Mouse (Mus musculus): ENCODE results near the gene Trf. TPM values are rescaled to one million over a fixed set of nuclear protein-coding genes. Genes with fewer than 3 reads are reported as not detected.

The Trf gene
- 133 and 316 TPM in 2 replicates for polyA plus RNA-seq (2015; fragmentation: Nextera tagmentation; extraction: Ambion mirVana)

GRCm38 (mm10) chr9:103230151-103230951, at the start of gene Trf, which contains the start of gene Gm20425:
Gene Trf (minus strand): TSS chr9:103230444.
Gene Gm20425 (minus strand): TSS chr9:103230307.

GRCm38 (mm10) chr9:103201561-103202260, 28.5 kb downstream of the Trf start, which contains the start of gene Srprb:
Gene Srprb (minus strand): TSS chr9:103202137.

Other genes with a start within 250 kb of the Trf start
- 5.0 and 6.0 TPM in 2 replicates for gene Slco2a1, start 241.7 kb downstream of the Trf start, polyA plus RNA-seq (2015; fragmentation: Nextera tagmentation; extraction: Ambion mirVana)
- gene Rab6b, start 118.7 kb downstream of the Trf start, polyA plus RNA-seq (2015; fragmentation: Nextera tagmentation; extraction: Ambion mirVana) = 1.2 and 2.0 TPM in 2 replicates
- gene Srprb, start 28.3 kb downstream of the Trf start, polyA plus RNA-seq (2015; fragmentation: Nextera tagmentation; extraction: Ambion mirVana) = 32.5 and 32.6 TPM in 2 replicates
- gene Gm20425, start 137 bp downstream of the Trf start, polyA plus RNA-seq (2015; fragmentation: Nextera tagmentation; extraction: Ambion mirVana) = 2.2 and 8.2 TPM in 2 replicates
- 0.52 and 1.3 TPM in 2 replicates for gene 1300017J02Rik, start 74.6 kb upstream of the Trf start, polyA plus RNA-seq (2015; fragmentation: Nextera tagmentation; extraction: Ambion mirVana)
- gene Topbp1, start 74.8 kb upstream of the Trf start, polyA plus RNA-seq (2015; fragmentation: Nextera tagmentation; extraction: Ambion mirVana) = 15.9 and 21.5 TPM in 2 replicates
- gene Cdv3, start 135.4 kb upstream of the Trf start, polyA plus RNA-seq (2015; fragmentation: Nextera tagmentation; extraction: Ambion mirVana) = 60.9 and 71.4 TPM in 2 replicates
- not detected in 2 replicates for gene Bfsp2, start 250.0 kb upstream of the Trf start, polyA plus RNA-seq (2015; fragmentation: Nextera tagmentation; extraction: Ambion mirVana)

Data from urinary bladder, postnatal 0 days (tissue).